In the genomic region with DNA sequence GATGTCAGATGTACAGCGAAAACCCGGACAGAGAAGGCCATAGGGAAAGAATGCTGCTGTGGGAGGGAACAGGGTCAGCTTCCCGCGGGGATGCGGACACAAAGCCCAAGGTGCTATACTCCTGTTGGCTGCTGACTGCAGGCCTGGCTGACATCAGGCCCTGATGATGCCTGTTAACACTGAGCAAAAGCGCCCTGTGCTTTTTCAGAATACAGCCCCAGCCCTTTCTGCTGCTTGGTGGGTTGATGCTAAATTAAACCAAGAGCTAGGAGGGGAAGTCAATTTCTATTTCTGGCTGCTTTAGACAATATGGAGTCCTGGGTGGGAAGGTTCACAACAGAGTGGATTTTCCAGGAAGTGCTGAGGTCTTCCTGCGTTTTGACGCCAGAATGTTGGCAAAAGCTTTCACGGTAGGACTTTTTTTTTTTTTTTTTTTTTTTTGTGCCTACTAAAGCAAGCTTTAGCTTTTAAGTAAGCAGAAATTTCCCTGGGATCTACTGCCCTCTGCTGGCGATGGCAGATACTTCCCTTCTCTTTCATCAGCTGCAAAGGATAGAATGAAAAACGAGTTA, we compare ENCODE assay signal across 7 mouse cellular contexts.
DNase-seq lines count a peak whose midpoint lies in the region; ATAC-seq lines count a peak whose summit lies in the region.

No protein-coding gene starts in this region.

- peak; percentile 76 to 82 for DNase-seq in adrenal gland, adult 18-20 months (ENCODE audit: low spot score in 2 of 2)
- peak; percentile 80 for DNase-seq in gastrocnemius, postnatal 14 days
- peak; percentile 59 for DNase-seq in induced T-regulatory cell, adult 2 months (ENCODE audit: low read depth)
- DNase-seq in left cerebral cortex, adult 9 months (ENCODE audit: low spot score in 2 of 2) = peak; percentile 57 to 86
- DNase-seq in mesoderm, embryonic 11.5 days (ENCODE audit: low read depth, low spot score) = peak; percentile 91
- DNase-seq in skeletal muscle tissue, adult 2 months (ENCODE audit: low read depth, low spot score) = peak; percentile 62

- peak; percentile 46 for ATAC-seq in common myeloid progenitor, adult 5-6 weeks (replicated peaks; ENCODE audit: low read depth, poor library complexity, severe bottlenecking)

- intact Hi-C loops in gastrocnemius, postnatal 14 days (cut with DNase I; ENCODE audit: low total_unique reads) = loop anchor here (10.0 kb wide), 1 partner anchor 182 kb away; no protein-coding TSS in a partner anchor

Comparison
In these comparisons a context has a peak if more than half of its experiments do, and no peak if none do; other contexts are left out.
1. Peak in every context shown above with its lines: DNase-seq and ATAC-seq.